Mouse (Mus musculus): Measurements from ENCODE around the gene Eps8. TPM values are rescaled to one million over a fixed set of nuclear protein-coding genes. Genes with fewer than 3 reads are reported as not detected.

Eps8 gene
- total RNA-seq, 2 experiments from 2014 or later, result 3.0 to 4.2 TPM

DNA sequence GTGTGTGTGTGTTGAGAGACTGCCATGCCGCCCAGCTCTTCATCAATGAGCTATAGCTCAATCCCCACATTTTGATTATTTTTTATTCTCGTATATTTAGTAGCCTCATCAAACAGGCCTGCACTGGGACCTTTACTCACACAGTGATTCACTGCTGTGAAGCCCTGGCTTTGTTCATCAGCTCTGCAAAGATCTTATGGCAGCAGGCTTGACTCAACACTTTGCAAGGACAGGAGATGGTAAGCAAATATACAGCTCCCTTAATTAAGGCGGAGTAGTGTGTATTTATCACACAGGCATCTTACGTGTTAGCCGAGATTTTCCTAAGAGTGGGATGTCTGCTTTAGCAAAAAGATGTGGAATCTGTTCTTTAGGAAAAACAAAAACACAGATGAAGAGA, 74.2 kb downstream of the Eps8 start:
- no peak for ATAC-seq (replicated peaks; ENCODE audit: low FRiP score, poor library complexity, severe bottlenecking)

GRCm38 (mm10) chr6:137576670-137577371, 77.9 kb downstream of the Eps8 start:
- ATAC-seq (replicated peaks; ENCODE audit: low FRiP score, poor library complexity, severe bottlenecking), result no peak

DNA sequence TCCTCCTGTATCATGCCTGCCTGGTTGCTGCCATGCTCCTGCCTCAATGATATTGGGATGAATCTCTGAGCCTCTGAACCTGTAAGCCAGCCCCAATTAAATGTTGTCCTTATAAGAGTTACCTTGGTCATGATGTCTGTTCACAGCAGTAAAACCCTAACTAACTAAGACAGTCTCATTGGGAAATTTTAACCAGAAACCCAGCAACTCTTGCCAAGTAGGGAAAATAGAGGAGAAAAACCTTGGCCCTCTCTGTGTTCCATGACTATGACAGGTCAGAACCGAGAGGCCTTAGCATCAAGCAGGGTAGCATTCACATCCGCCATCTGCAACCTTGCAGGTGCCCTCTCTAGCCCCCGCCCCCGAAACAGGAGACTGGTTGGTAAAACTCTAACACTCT, 78.6 kb downstream of the Eps8 start:
- no peak for ATAC-seq (replicated peaks; ENCODE audit: low FRiP score, poor library complexity, severe bottlenecking)

GRCm38 (mm10) chr6:137573897-137574296, 80.8 kb downstream of the Eps8 start:
- ATAC-seq (replicated peaks; ENCODE audit: low FRiP score, poor library complexity, severe bottlenecking), result no peak

GRCm38 (mm10) chr6:137570718-137571131, 84.0 kb downstream of the Eps8 start:
- no peak for ATAC-seq (replicated peaks; ENCODE audit: low FRiP score, poor library complexity, severe bottlenecking)

DNA sequence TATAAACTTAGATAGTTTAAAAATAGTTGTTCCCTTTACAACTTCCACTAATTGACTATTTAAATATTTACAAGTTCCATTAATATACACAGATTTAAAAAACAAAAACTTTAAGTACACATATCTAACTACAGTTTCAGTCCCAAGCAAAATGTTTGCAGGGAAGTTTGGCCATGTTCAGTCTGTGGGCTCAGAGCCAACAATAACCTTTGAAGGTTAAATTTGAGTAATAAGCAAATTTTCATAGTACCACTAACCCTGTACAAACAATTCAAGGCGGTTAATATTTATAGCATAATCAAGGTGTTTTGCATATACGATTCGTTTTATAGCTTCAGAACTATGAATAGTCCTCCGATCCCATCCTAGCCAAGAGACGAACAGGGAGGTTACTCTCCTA, 84.7 kb downstream of the Eps8 start:
- no peak for ATAC-seq (replicated peaks; ENCODE audit: low FRiP score, poor library complexity, severe bottlenecking)

DNA sequence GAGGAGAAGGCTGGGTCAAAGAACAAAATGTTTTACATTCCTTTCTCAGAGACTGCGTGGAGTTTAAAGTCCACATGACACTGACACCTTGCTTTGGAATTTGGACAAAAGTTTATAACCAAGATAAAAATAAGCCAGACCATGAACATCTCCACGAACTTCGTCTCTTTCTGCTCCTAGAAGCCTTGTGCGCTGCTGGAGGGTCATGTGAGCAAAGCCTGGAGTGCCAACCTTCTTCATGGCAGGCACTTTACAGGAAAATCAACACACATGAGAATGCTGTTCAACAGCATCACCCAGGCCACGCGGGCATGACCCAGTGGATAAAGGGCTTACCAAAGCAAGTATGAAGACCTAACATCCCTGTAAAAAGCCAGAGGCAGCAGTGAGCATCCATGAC, 85.6 kb downstream of the Eps8 start:
- no peak for ATAC-seq (replicated peaks; ENCODE audit: low FRiP score, poor library complexity, severe bottlenecking)

DNA sequence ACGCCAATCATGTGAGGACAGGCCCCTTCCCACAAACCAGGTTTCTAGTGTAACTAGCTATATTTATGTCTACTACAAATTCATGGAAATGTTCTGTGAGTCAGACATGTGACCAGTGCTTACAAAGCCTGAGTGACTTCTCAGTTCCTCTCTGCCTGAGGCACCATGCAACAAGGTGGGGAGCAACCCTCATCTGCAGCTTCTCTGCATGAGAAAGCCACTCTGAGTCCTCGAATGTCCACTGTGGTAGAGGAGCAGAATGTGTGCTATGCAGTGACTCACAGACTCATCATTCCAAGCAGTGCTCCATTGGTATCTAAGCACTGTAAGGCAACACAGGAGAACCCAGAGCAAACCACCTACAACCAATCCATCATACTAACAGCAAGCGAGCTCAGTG, 88.8 kb downstream of the Eps8 start:
- ATAC-seq (replicated peaks; ENCODE audit: low FRiP score, poor library complexity, severe bottlenecking), result no peak

- ATAC-seq (replicated peaks; ENCODE audit: low FRiP score, poor library complexity, severe bottlenecking), result no peak
Measured at GRCm38 (mm10) chr6:137565454-137565853, 89.2 kb downstream of the Eps8 start.

- no peak for ATAC-seq (replicated peaks; ENCODE audit: low FRiP score, poor library complexity, severe bottlenecking)
Measured at GRCm38 (mm10) chr6:137560358-137560859, 94.3 kb downstream of the Eps8 start.

GRCm38 (mm10) chr6:137558840-137559239, 95.8 kb downstream of the Eps8 start:
- ATAC-seq (replicated peaks; ENCODE audit: low FRiP score, poor library complexity, severe bottlenecking), result no peak

DNA sequence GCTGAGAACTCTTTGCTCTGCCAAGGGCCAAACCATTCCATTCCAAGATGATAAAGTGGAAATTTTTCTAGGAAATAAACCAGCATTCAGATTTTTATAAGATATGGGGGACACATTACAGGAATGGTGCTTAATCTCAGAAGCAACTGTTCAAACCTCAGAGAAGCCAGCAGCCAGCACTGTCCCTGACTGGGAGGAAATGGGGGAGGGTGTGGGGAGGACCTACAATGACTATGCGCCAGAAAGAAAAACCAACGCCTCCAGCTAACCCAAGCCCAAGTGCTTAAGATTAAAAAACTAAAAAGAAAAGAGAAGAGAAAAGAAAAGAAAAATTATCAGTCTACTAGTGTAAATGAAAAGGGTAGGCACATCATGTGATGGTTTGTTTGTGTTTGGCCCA, 97.0 kb downstream of the Eps8 start:
- no peak for ATAC-seq (replicated peaks; ENCODE audit: low FRiP score, poor library complexity, severe bottlenecking)

GRCm38 (mm10) chr6:137557159-137557558, 97.5 kb downstream of the Eps8 start:
- ATAC-seq (replicated peaks; ENCODE audit: low FRiP score, poor library complexity, severe bottlenecking), result no peak

- no peak for ATAC-seq (replicated peaks; ENCODE audit: low FRiP score, poor library complexity, severe bottlenecking)
Measured at GRCm38 (mm10) chr6:137556636-137557035, 98.0 kb downstream of the Eps8 start.

GRCm38 (mm10) chr6:137550181-137550580, 104.5 kb downstream of the Eps8 start:
- no peak for ATAC-seq (replicated peaks; ENCODE audit: low FRiP score, poor library complexity, severe bottlenecking)

GRCm38 (mm10) chr6:137548613-137549012, 106.1 kb downstream of the Eps8 start:
- no peak for ATAC-seq (replicated peaks; ENCODE audit: low FRiP score, poor library complexity, severe bottlenecking)

GRCm38 (mm10) chr6:137547555-137547954, 107.1 kb downstream of the Eps8 start:
- no peak for ATAC-seq (replicated peaks; ENCODE audit: low FRiP score, poor library complexity, severe bottlenecking)

DNA sequence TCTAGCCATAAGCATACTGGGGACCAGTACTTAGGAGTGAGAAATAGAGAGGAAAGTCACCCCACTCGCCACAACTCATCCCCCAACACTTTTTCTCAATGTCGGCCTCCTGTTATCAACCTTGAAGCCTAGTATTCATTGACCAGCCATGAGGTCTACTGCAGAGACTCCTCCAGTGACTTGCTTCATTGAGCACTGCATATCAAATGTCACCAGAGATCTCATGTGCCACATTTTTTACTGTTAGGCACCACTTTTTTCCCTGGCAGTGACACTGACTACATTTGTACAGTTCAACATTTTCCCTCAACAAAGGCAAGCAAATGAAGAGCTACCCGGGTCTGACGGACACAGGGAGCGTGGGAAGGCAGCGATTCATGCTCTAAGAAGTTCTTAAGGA, 108.6 kb downstream of the Eps8 start:
- no peak for ATAC-seq (replicated peaks; ENCODE audit: low FRiP score, poor library complexity, severe bottlenecking)

GRCm38 (mm10) chr6:137545341-137545740, 109.3 kb downstream of the Eps8 start:
- no peak for ATAC-seq (replicated peaks; ENCODE audit: low FRiP score, poor library complexity, severe bottlenecking)

DNA sequence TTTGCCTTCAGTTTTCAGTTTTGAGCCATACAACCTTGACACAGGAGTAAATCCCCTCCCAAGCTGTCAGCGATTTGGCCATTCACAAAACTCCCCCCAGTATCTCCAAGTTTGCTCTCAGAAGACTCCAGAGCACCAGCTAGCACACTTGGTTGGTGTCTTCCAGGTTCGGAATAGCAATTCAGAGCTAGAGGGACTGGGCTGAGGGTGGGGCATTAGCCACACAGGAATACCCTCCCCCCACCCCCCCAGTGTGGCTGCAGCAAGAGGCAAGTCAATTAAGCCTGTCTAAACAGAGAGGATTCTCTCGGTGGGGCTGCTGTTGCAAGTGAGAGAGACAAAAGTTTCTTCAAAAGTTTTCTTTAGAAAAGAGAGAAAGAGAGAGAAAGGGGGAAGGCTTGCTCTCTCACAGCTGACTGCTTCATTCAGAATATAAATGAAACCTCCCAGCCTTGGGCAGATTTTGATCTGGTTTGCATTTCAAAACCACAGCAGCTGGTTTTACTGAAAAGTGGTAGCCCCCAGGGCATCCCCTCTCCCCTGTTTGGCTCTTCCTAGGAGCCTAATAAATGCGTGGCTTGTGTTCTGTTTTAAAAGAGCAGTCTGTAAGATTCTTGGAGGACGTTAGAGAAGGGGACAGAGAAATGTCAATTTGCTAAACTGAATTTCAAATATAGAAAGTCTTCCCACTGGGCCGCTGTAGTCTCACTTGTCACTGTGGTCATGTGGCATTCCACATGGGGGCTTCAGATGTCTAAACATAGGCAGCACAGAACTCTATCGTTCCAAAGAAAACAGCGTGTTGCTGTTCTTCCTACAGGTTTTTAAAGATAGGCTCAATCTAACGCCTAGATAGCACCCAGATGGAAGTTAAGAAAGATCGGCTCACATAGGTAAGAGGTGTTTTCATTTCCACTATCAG, 112.2 kb downstream of the Eps8 start:
- ATAC-seq (replicated peaks; ENCODE audit: low FRiP score, poor library complexity, severe bottlenecking), result no peak

All from erythroid progenitor cell, adult 5-6 weeks (primary cell).